Mouse (Mus musculus) kidney, embryonic 14.5 days (tissue): ENCODE measurements at regions not wholly inside any gene's neighbourhood (a gene's known extent, or its start where the extent isn't known, plus 50 kb on each side); places are given as distances from the start of the nearest gene placed in this dataset.

Experiments
- ATAC-seq: fragments of 200-750 bp; cut with Nextera tagmentation; 2 replicates; pipeline ENCODE4 v1.8.0; 2017; ENCODE audit warnings: moderate number of reproducible peaks, mild to moderate bottlenecking, moderate TSS enrichment, moderate library complexity; ENCODE audit not compliant: low FRiP score, low TSS enrichment
- H3K27ac ChIP-seq: fragments of 300-500 bp; sonication (generic); 2 replicates; pipeline ENCODE4 v1.5.1; 2014; ENCODE audit warnings: low read depth, mild to moderate bottlenecking, low read length, moderate library complexity, mixed read lengths
- H3K27me3 ChIP-seq: fragments of 300-500 bp; sonication (generic); 2 replicates; pipeline ENCODE4 v1.6.1; 2014; ENCODE audit warnings: mild to moderate bottlenecking, low read length; ENCODE audit not compliant: control insufficient read depth, insufficient read depth
- H3K36me3 ChIP-seq: fragments of 300-500 bp; sonication (generic); 2 replicates; pipeline ENCODE4 v1.6.1; 2014; ENCODE audit warnings: low read length, mixed read lengths; ENCODE audit not compliant: control insufficient read depth, insufficient read depth
- H3K4me1 ChIP-seq: fragments of 300-500 bp; sonication (generic); 2 replicates; pipeline ENCODE4 v1.6.1; 2014; ENCODE audit warnings: low read length, mixed read lengths; ENCODE audit not compliant: control insufficient read depth, insufficient read depth
- H3K4me2 ChIP-seq: fragments of 300-500 bp; sonication (generic); replicated peaks from 2 replicates; pipeline ENCODE4 v1.6.1; 2014; ENCODE audit warnings: low read depth, mild to moderate bottlenecking, low read length
- H3K4me3 ChIP-seq: fragments of 300-500 bp; sonication (generic); 2 replicates; pipeline ENCODE4 v1.5.1; 2014; ENCODE audit warnings: mild to moderate bottlenecking, low read length
- H3K9ac ChIP-seq: fragments of 300-500 bp; sonication (generic); 2 replicates; pipeline ENCODE4 v1.6.1; 2014; ENCODE audit warnings: low read depth, mild to moderate bottlenecking, low read length, moderate library complexity
- H3K9me3 ChIP-seq: fragments of 300-500 bp; sonication (generic); 2 replicates; pipeline ENCODE4 v1.6.1; 2016; ENCODE audit warnings: low read length; ENCODE audit not compliant: control insufficient read depth
- WGBS: fragments of 180-500 bp; shearing (Covaris S2); extraction: QIAGEN DNeasy Blood & Tissue Kit; methylation state at CpG from one replicate; pipeline ENCODE4 v1.1.7; 2014; 5-methylcytosine and 5-hydroxymethylcytosine counted together

GRCm38 (mm10) chr3:41172306-41173215 lies 89.7 kb upstream of the Pgrmc2 start:
- H3K4me1 ChIP-seq, result 0 out of 2 replicates have a peak, but pooled peaks cover 2% of the 10 kb centered on the region
- no peak overlapping the region for H3K27ac ChIP-seq
- H3K9ac ChIP-seq, result no peak overlapping the region
- ATAC-seq, result no peak
- no peaks in the 10 kb centered on the region for H3K27me3 ChIP-seq
- H3K36me3 ChIP-seq, result no peaks in the 10 kb centered on the region
- no peak overlapping the region for H3K4me3 ChIP-seq
- no peak overlapping the region for H3K4me2 ChIP-seq
- WGBS, result 54% methylated on average over 11 of the region's 11 CpGs
- H3K9me3 ChIP-seq, result no peaks in the 10 kb centered on the region

GRCm38 (mm10) chr3:41171772-41172171 lies 88.9 kb upstream of the Pgrmc2 start:
- WGBS, result 90% methylated on average over 4 of the region's 4 CpGs

GRCm38 (mm10) chr3:41171310-41171709 lies 88.5 kb upstream of the Pgrmc2 start:
- no peak overlapping the region for H3K9ac ChIP-seq
- H3K9me3 ChIP-seq, result no peaks in the 10 kb centered on the region
- no peak overlapping the region for H3K4me3 ChIP-seq
- H3K27me3 ChIP-seq, result no peaks in the 10 kb centered on the region
- no peak overlapping the region for H3K27ac ChIP-seq
- WGBS, result 87% methylated on average over 4 of the region's 4 CpGs
- no peaks in the 10 kb centered on the region for H3K36me3 ChIP-seq
- H3K4me1 ChIP-seq, result 0 out of 2 replicates have a peak, but pooled peaks cover 2% of the 10 kb centered on the region
- no peak overlapping the region for H3K4me2 ChIP-seq
- ATAC-seq, result no peak

More at GRCm38 (mm10) chr3:41171772-41172171, 88.9 kb upstream of the Pgrmc2 start:
- H3K4me3 ChIP-seq, result no peak overlapping the region
- H3K27me3 ChIP-seq, result no peaks in the 10 kb centered on the region
- no peak for ATAC-seq
- no peak overlapping the region for H3K9ac ChIP-seq
- no peak overlapping the region for H3K4me2 ChIP-seq
- 0 out of 2 replicates have a peak, but pooled peaks cover 2% of the 10 kb centered on the region for H3K4me1 ChIP-seq
- no peaks in the 10 kb centered on the region for H3K9me3 ChIP-seq
- no peak overlapping the region for H3K27ac ChIP-seq
- H3K36me3 ChIP-seq, result no peaks in the 10 kb centered on the region

GRCm38 (mm10) chr3:41170566-41170965 lies 87.7 kb upstream of the Pgrmc2 start:
- no peak for ATAC-seq
- Histone ChIP-seq H3K36me3 (no peaks in the 10 kb centered on the region), H3K4me1 (0 out of 2 replicates have a peak, but pooled peaks cover 2% of the 10 kb centered on the region), H3K9ac (no peak overlapping the region), H3K27ac (no peak overlapping the region), H3K4me3 (no peak overlapping the region), H3K9me3 (no peaks in the 10 kb centered on the region), H3K27me3 (no peaks in the 10 kb centered on the region), H3K4me2 (no peak overlapping the region)
- 75% methylated on average over 6 of the region's 6 CpGs for WGBS

GRCm38 (mm10) chr3:41169430-41169829 lies 86.6 kb upstream of the Pgrmc2 start:
- no peak overlapping the region for H3K9ac ChIP-seq
- H3K4me1 ChIP-seq, result 0 out of 2 replicates have a peak, but pooled peaks cover 2% of the 10 kb centered on the region
- H3K4me2 ChIP-seq, result no peak overlapping the region
- H3K36me3 ChIP-seq, result no peaks in the 10 kb centered on the region
- H3K9me3 ChIP-seq, result no peaks in the 10 kb centered on the region
- ATAC-seq, result no peak
- H3K4me3 ChIP-seq, result no peak overlapping the region
- H3K27me3 ChIP-seq, result no peaks in the 10 kb centered on the region
- H3K27ac ChIP-seq, result no peak overlapping the region
- WGBS, result 89% methylated on average over 10 of the region's 10 CpGs

- 90% methylated on average over 11 of the region's 11 CpGs for WGBS
- no peak overlapping the region for H3K9ac ChIP-seq
- ATAC-seq, result no peak
These were observed 85.5 kb upstream of the Pgrmc2 start for GRCm38 (mm10) chr3:41168181-41168967.

GRCm38 (mm10) chr3:41167476-41167875 lies 84.6 kb upstream of the Pgrmc2 start:
- no peaks in the 10 kb centered on the region for H3K9me3 ChIP-seq
- WGBS, result 95% methylated on average over 3 of the region's 3 CpGs
- H3K4me3 ChIP-seq, result no peak overlapping the region
- no peak overlapping the region for H3K4me2 ChIP-seq
- H3K4me1 ChIP-seq, result no peaks in the 10 kb centered on the region
- H3K9ac ChIP-seq, result no peak overlapping the region
- ATAC-seq, result no peak
- H3K36me3 ChIP-seq, result no peaks in the 10 kb centered on the region
- H3K27ac ChIP-seq, result no peak overlapping the region
- H3K27me3 ChIP-seq, result no peaks in the 10 kb centered on the region

More at GRCm38 (mm10) chr3:41168181-41168967, 85.5 kb upstream of the Pgrmc2 start:
- H3K4me2 ChIP-seq, result no peak overlapping the region
- no peaks in the 10 kb centered on the region for H3K9me3 ChIP-seq
- H3K27me3 ChIP-seq, result no peaks in the 10 kb centered on the region
- no peak overlapping the region for H3K4me3 ChIP-seq
- H3K36me3 ChIP-seq, result no peaks in the 10 kb centered on the region
- no peak overlapping the region for H3K27ac ChIP-seq
- 0 out of 2 replicates have a peak, but pooled peaks cover 1% of the 10 kb centered on the region for H3K4me1 ChIP-seq

- 85% methylated on average over 7 of the region's 7 CpGs for WGBS
- Histone ChIP-seq H3K36me3 (no peaks in the 10 kb centered on the region), H3K27me3 (no peaks in the 10 kb centered on the region), H3K9me3 (no peaks in the 10 kb centered on the region), H3K4me2 (no peak overlapping the region), H3K4me1 (no peaks in the 10 kb centered on the region), H3K27ac (no peak overlapping the region), H3K9ac (no peak overlapping the region), H3K4me3 (no peak overlapping the region)
- ATAC-seq, result no peak
These were observed 81.9 kb upstream of the Pgrmc2 start for GRCm38 (mm10) chr3:41164736-41165135.
